Mouse (Mus musculus) splenic B cell, adult 2 months (primary cell): ENCODE measurements around the gene Tmbim1.
A peak's percentile ranks its signal among the peaks of the same experiment; 100 is the strongest.
"Not testable (repeated sequence)": the region's sequence is repeated elsewhere in the genome, so short reads cannot be mapped to it uniquely, and the experiment has no call there.

Source experiments
- DNase-seq: peaks from one replicate; pipeline ENCODE4 v3.0.0-alpha.2; 2011; ENCODE audit warnings: low read depth, low spot score
- H3K27me3 ChIP-seq: 2 replicates; pipeline ENCODE4 v1.6.1; 2012; ENCODE audit warnings: mild to moderate bottlenecking, low read length, moderate library complexity, mixed read lengths; ENCODE audit not compliant: control insufficient read depth, poor library complexity, insufficient read depth, severe bottlenecking
- H3K36me3 ChIP-seq: 2 replicates; pipeline ENCODE4 v1.6.1; 2012; ENCODE audit warnings: mild to moderate bottlenecking, low read length, moderate library complexity, mixed read lengths; ENCODE audit not compliant: control insufficient read depth, poor library complexity, insufficient read depth, severe bottlenecking

The Tmbim1 gene

DNA sequence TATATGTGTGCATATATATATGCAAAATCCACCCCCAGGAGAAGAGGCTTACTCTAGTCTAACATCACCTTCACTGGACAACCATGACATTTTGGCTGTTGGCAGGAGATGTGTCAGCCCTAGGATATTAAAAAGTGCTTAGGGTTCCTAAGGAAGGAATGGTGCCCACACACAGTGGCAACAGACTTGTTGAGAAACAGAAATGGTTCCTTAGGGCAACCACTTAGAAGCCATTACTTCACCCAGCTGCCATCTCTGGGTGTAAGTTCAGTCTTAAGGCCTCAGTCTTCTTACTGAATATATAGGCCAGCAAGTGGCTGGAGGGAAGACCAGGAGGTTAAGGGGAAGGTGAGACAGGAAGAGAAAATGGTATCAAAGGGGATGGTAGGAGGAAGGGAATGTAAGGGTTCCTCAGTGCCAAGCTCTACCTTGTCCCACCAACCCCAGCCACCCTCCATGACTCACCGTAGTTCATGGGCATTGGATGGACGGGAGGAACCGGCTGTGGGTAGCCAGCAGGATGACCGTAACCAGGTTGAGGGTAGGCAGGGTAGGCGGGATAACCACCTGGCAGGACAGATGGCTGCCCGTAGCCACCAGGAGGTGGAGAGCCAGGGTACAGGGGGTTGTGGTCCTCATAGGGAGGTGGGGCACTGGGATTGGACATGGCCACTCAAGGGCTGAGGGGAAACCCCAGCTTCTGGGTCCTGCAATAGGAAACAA, 10.5 kb downstream of the Tmbim1 start:
- no peak for DNase-seq
- Histone ChIP-seq H3K36me3 (peaks cover 2% of the 10 kb centered on the region; the same call in 1 of the 2 replicates), H3K27me3 (no peaks in the 10 kb centered on the region)

DNA sequence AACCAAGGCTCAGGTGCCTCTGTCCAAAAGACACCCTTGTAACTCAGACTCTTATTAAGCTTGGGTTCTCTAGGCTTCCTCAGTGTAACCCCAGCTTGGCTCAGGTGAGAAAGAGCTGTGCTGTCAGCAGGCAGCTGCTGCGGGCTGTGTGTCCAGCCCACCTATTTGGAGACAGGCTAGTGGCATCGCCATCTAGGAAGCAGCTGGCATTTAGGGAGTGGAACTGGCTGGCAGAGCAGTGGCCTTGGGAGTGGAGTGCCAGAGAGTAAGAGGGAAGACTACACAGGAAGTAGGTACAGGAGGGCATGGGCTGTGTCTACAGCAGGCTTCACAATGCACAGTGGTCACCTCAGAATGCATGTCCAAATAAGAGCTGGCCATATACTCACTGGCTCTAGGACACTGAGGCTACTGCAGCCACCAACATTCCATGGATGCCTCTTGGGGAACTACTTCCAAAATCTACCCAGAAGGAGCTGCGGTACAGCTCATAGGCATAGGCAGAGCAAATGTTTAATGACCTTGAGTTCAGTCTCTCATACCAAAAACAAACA, 11.3 kb downstream of the Tmbim1 start:
- DNase-seq, result no peak
- H3K27me3 ChIP-seq, result no peaks in the 10 kb centered on the region
- peaks cover 2% of the 10 kb centered on the region; the same call in 1 of the 2 replicates for H3K36me3 ChIP-seq

DNA sequence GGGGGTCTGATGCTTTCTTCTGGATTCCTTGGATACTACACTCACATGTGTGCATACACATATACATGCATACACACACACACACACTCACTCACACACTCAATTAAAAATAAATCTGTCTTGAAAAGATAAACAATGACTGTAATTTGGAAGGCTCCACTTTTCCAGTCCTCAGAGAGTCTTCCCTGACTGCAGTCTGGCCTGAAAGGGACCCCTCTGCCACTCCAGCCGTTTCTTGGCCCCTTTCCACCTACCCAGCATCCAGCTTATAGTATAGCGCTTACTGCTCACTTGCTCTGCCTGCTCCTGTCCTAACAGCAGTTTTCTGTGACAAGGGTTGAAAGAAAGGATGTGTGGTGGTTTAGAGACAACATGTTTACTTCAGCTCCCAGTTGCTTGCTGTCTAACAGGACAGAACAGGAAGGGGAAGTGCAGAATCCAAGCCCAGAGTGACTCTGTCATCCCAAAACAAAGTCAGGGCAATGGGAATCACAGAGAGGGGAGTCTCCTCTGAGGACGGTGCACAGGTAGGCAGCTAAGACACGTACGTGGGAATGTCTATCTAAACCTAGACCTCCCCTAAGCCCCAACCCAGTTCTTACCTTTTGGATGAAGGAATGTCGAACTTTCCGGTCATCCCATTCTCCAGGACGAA, 12.0 kb downstream of the Tmbim1 start:
- H3K36me3 ChIP-seq, result peaks cover 2% of the 10 kb centered on the region; the same call in 1 of the 2 replicates

DNA sequence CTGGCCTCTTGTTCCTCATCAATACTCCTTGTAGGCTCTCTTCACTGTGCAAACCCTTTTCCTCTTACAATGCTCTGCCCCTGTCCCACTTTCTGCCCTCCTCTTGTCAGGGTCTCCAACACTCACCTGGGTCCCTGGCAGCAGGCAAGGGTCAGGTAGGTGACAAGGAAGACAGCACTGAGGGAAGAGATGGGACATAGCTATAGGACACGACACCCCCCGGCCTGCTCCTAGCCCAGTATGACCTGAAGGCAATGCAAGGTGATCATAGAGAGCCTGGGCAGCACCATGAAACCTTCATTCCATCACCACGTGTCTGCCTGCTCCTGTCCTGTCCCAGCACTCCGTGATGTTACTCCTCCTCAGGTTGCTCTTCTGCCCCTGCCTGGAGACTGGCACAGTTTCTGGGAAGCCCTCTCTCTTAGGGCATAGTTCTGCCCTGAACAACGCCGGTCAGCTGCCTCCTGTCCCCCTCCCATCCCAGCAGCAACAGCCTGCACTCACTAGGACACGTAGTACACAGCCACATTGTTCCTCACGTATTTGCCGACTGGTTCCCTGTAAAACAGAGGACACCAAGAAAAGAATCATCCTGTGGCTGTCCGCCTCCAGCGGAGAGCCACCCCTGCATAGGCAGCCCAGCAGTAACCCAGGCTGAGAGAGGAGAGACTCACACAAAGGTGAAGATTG, 12.9 kb downstream of the Tmbim1 start:
- DNase-seq, result no peak
- H3K36me3 ChIP-seq, result peaks cover 2% of the 10 kb centered on the region; the same call in 1 of the 2 replicates
- H3K27me3 ChIP-seq, result no peaks in the 10 kb centered on the region

More for the DNA sequence above, 12.0 kb downstream of the Tmbim1 start:
- DNase-seq, result no peak
- H3K27me3 ChIP-seq, result no peaks in the 10 kb centered on the region

DNA sequence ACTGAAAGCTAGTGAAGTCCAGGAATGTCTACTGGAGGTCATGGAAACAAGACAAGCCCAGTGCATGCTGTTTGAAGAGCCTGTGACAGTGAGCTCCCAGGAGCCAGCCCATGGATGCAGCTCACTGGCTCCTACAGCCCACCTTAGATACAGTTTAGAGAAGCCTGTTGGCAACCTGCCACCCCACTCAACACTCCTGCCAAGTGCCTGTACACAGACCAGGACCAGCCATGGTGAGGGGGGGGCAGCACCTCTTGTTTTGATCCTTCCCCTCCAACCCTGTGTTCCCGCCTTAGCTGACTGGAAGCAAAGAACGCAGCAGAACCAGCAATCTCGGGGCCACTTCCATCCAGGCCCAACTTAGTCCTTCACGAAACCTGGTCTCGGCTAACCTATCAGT, 15.3 kb downstream of the Tmbim1 start:
- DNase-seq, result no peak
- H3K36me3 ChIP-seq, result peaks cover 2% of the 10 kb centered on the region; the same call in 1 of the 2 replicates
- H3K27me3 ChIP-seq, result no peaks in the 10 kb centered on the region

DNA sequence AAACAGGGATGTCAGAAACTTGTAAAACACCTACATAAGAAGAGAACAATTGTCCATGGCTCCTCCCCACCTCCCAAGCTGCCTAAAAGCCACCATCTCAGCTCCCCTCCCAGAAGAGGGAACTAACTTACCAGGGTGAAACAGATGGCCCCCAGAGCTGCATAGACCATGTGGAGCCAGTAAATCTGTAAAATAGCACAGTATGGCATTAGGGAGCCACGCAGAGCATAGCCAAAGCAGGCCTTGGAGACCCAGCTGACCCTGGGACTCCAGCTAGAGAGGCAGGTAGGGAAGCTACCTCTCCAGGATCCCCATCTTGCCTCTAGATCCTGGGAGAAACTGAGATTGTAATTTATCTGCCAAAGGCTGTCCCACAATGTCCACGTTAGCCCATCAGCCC, 15.7 kb downstream of the Tmbim1 start:
- DNase-seq, result no peak
- H3K27me3 ChIP-seq, result no peaks in the 10 kb centered on the region
- H3K36me3 ChIP-seq, result peaks cover 2% of the 10 kb centered on the region; the same call in 1 of the 2 replicates

DNA sequence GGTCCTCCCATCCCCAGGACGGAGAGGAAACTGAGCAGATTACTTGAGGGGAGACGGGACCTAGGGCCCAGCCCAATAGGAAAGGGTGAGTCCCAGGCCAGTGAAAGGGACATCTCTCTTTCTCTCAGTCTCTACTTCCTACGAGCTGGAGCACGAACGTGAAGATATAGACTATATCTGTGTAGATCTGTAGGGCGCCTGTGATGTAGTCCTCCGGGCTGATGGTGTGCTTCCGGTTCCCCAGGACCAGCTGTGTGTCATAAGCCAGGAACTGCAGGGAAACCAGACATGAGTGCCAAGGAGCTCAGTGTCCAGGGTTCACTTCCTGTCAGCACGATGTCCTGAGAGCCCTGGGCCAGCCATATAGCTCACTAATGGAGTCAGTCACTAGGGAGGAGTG, 16.2 kb downstream of the Tmbim1 start:
- H3K27me3 ChIP-seq, result no peaks in the 10 kb centered on the region

DNA sequence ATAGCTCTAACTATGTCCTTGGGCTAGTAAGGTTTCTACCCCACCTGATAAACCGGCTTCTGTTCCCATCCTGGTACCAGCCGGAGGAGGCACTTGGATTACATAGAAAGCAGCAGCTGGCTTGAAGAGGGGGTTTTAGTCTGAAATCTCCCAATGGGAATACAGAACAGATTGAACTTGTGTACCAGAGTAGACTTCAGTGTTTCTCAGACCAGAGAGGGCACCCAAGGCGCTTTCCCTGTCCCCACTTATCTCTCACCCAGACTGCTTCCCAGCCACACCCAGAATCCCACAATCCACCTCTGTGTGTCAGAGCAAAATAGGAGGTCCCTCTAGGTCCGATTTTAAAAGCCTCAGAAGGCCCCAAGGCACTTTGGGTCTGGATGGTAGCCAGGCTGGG, 17.1 kb downstream of the Tmbim1 start:
- no peak for DNase-seq
- Histone ChIP-seq H3K27me3 (no peaks in the 10 kb centered on the region), H3K36me3 (peaks cover 2% of the 10 kb centered on the region; the same call in 1 of the 2 replicates)

More for the DNA sequence above, 16.2 kb downstream of the Tmbim1 start:
- peaks cover 2% of the 10 kb centered on the region; the same call in 1 of the 2 replicates for H3K36me3 ChIP-seq
- DNase-seq, result no peak

DNA sequence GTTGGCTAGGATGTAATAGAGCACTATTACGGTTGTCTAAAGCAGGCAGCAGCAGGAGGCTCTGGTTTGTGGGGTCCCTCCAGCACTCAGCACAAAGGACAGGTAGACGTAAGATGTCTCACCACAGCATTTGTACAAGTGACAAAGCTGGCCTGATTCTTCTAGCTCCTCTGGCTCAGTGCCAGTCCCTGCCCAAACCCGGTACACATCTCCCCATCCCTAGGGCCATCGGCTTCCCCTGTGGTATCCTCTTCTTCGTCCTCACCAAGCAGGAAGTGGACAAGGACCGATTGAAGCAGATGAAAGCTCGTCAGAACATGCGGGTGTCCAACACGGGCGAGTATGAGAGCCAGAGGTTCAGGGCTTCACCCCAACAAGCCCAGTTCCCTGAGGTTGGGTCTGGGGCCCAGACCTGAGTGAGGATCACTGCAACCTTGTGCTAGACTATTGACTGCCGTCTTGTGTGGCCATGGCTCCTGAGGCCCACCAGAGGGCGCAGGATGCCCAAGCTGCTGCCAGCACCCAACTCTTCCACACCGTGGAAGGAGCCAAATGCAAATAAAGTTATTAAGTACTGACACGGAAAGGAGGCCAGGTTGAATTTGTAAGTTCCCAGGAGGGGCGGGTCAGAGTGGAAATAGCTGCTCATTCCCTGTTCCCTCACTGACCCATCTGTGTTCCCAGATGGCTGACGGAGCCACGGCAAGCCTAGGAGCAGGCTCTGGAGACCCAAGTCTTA, 18.4 kb downstream of the Tmbim1 start:
- peak; percentile 30 for DNase-seq

DNA sequence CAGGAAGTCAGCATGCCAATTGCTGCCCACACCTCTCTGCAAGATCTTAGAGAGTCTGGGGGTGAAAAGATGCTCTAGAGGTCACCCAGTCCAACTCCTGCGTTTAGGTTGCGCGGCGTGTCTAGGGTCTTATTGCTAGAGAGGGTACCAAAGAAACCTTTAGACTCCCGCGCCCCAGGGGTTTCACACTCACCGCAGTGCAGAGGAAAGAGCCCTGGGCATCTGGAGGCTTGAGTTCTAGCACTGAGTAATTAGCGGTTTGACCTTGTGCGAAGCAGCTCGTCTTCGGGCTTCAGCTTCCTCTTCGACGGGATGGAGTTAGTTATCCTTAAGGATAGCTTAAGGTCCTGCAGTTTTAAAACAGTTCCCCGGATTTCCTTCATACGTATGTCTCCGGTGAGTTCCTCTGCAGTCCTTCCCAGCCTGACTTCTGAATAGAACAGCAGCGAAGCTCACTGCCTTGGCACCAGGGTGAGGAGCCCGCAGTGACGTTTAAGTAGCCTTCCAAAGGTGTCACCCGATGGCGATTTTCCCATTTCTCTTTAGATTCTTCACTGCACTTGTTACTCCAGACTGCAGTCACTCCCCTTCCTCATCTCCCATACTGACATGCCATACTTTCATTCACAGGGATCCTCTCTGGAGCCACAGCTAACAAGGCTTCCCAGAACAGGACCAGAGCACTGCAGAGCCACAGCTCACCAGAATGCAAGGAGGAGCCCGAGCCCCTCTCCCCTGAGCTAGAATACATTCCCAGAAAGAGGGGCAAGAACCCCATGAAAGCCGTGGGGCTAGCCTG, 20.0 kb downstream of the Tmbim1 start:
- DNase-seq, result no peak
- H3K27me3 ChIP-seq, result no peaks in the 10 kb centered on the region
- peaks cover 4% of the 10 kb centered on the region for H3K36me3 ChIP-seq

More for the DNA sequence above, 18.4 kb downstream of the Tmbim1 start:
- not testable (repeated sequence) for H3K36me3 ChIP-seq, H3K27me3 ChIP-seq

DNA sequence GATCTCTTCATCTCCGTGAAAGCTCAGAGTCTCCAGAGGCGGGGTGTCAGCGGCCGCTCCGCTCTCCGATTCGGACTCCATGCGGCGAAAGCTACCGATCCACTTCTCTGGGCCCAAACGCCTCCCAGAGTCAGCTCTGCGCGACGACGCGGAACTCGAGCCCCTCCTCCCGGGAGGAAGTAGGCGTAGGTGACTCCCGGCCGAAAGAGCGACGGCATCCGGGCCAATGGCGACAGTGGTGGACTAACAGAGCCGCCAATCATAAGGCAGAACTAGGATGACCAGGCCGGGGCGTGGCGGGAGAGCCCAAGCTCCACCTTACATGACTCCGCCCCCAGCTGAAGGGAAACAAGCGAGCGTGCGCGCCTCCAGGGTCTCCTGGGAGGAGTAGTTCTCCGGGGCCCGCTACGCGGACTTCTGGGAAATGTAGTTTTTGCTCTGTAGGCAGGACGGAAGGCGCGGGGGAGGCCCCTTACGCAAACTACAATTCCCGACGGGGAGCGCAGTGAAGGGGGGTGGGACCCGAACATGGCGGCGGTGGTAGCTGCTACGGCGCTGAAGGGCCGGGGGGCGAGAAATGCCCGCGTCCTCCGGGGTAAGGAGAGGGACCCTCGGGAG, 20.8 kb downstream of the Tmbim1 start, which contains the start of the genes Aamp and Pnkd:
Gene Aamp (minus strand): TSS at position 196 of the 618 bp plus-strand sequence.
Gene Pnkd (plus strand): TSS at position 388 of the 618 bp plus-strand sequence.
- H3K36me3 ChIP-seq, result peaks cover 6% of the 10 kb centered on the region

DNA sequence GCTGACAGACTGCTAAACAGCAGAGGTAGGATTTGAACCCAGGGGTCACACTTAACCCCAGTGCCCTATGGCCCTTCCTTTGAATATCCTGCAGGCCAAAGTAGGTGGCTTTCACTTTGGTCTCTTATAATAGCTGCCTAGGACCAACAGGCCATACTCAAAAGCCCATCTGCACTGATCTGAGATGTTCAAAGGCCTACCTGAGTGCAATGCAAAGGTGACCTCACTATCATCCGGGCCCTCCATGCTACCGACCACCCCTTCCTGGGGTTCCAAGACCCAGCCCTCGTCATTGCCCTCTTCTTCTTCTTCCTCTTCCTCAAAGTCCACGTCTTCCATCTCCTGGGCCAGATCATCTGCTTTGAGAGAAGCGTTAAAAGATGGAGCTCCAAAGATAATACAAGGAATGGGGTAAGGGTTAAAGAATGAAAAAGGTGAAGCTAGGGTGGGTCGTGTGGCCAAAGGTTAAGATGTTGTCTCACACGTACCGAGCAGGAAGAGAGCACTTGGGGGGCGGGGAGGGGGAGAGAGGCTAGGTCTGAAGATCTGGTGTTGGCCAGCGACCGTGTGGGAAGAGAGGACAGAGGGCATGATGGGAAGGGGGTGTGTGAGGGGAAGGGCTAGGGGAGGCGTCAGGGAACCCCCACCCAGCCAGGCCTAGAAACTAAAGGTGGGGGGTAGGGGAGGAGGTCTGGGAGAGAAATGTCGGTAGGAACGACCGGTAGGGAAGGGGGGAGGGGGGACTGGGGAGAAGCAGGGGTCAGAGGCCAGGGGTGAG, 21.5 kb downstream of the Tmbim1 start:
- peaks cover 6% of the 10 kb centered on the region for H3K36me3 ChIP-seq
- DNase-seq, result peak; percentile 66
- H3K27me3 ChIP-seq, result no peaks in the 10 kb centered on the region

More for the DNA sequence above, 20.8 kb downstream of the Tmbim1 start, which contains the start of the genes Aamp and Pnkd:
- DNase-seq, result peak; percentile 100
- no peaks in the 10 kb centered on the region for H3K27me3 ChIP-seq
